Mouse (Mus musculus) left cerebral cortex, postnatal 4 days (tissue): ENCODE measurements around the gene Spp1. TPM values are rescaled to one million over a fixed set of nuclear protein-coding genes. Genes with fewer than 3 reads are reported as not detected.
A peak's percentile ranks its signal among the peaks of the same experiment; 100 is the strongest.

Experiments used
- DNase-seq: peaks from one replicate; pipeline ENCODE4 v3.0.0-alpha.2; 2022
- intact Hi-C: fragments of 180-260 bp; cut with DNase I; formaldehyde crosslinking; loops from one replicate; pipeline ENCODE4 v1.15.1; 2025
- total RNA-seq, 2 experiments: library from RNA; stranded (reverse); gene quantifications; 2 replicates each; pipeline ENCODE4 v1.2.3; 2021

Gene Spp1
- 10 to 100 TPM in 1 of 2 experiments, 1 to 10 TPM in 1; 6.7 to 11.5 TPM for total RNA-seq

DNA sequence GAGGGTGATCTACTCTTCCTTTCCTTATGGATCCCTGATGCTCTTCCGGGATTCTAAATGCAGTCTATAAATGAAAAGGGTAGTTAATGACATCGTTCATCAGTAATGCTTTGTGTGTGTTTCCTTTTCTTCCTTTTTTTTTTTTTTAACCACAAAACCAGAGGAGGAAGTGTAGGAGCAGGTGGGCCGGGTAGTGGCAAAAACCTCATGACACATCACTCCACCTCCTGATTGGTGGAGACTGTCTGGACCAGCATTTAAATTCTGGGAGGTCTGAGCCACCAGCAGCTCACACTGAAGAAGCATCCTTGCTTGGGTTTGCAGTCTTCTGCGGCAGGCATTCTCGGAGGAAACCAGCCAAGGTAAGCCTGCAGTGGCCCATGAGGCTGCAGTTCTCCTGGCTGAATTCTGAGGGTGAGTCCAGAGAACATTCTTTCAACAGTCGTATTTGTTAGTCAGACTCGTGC lies at the start of gene Spp1:
TSS of gene Spp1 (plus strand) at position 284 of the 467 bp plus-strand sequence.
- intact Hi-C loops: loop anchor here (10.0 kb wide), 1 partner anchor 90 kb away; no protein-coding TSS in a partner anchor
- DNase-seq: no peak

DNA sequence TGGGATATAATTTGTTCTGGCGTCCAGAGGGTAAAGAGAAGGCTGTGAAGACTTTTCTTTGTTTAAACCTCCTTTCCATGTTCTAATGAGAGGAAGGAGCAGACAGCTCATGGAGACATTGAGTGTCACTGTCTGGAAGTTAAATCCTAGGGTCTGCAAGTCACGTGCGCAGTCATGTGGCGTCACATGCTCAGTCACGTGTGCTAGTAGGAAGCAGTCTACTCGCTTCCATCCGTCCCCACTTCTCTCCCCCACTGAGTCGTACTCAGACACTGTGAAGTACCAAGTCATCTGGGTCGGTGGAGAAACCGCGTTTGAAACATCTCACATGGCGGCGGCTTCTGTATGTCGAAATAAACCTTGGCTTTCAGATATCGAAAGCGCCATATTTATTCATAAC lies 49.4 kb upstream of the Spp1 start:
- intact Hi-C loops: no loop called here
- no peak for DNase-seq

DNA sequence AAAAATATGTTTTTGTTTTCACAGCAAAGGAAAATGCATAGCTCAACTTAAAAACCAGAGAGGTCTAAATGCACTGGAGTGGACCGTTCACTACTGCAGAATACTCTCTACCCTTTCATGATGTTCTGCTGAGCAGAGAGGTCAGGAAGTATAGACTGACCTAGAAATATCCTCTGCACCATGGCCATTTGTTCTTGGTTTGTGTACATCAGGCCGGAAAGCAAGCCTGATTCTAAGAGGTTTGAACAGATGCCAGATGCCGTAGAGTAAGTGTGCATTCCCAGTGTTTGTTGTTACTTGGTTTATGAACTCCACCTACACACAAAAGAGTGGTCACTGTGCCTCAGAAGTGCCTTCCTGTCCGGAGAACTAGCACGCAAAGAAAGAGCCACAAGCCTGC lies 48.0 kb upstream of the Spp1 start:
- intact Hi-C loops: no loop called here

DNA sequence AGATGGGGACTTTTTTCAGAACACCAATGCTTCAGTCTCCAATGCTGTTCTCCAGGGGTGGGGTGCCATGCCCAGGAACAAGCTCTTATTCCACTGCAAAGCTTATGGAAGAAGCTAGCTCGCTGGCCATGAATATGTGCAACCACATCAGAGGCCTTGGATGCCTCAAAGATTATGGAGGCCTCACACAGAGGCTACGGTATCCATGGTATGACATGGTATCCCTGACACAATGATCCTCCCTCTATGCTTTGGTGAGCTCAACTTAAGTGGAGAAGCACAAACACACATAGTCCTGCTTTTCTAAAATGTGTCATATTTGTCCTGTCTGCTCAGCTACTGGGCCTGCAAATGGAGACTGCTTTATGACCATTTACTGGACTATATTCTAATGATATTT lies 44.0 kb upstream of the Spp1 start:
- intact Hi-C loops: no loop called here
- no peak for DNase-seq

More for the DNA sequence above, 48.0 kb upstream of the Spp1 start:
- no peak for DNase-seq

DNA sequence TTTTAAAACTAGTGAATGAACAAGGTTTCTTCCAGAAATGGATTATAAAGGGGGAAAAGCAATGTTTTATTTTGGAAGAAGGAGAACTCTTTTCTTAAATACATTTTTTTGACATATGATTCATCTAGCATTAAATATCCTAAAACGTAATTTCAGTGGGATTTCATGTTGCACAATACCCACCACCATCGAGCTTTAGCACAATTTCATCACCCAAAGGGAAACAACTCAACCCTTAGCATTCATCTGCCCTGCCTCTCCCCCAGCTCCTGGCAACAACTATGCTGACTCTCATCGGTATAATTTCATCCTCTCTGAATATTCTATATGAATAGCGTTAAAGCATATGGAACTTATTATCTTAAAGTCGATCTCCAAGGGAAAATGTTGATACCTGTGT lies 42.1 kb upstream of the Spp1 start:
- intact Hi-C loops: no loop called here
- no peak for DNase-seq

DNA sequence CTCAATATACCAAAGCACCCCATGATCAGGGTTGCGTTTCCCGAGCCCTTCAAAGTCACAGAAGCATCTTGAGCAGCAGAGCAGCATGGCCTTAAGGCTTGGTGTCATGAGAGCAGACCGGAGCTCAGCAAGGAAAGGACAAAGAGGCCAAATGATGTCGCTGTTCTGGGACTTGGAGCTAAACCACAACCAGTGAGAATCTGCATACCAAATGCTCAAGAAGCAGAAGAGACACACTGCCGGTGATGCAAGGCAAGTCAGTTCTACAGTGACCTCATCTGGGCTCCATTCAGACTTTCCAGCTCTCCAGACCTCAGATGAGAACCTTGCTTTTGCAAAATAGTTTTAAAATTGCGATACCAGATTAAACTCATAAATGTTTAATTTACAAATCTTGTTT lies 38.6 kb upstream of the Spp1 start:
- intact Hi-C loops: no loop called here
- DNase-seq: no peak

DNA sequence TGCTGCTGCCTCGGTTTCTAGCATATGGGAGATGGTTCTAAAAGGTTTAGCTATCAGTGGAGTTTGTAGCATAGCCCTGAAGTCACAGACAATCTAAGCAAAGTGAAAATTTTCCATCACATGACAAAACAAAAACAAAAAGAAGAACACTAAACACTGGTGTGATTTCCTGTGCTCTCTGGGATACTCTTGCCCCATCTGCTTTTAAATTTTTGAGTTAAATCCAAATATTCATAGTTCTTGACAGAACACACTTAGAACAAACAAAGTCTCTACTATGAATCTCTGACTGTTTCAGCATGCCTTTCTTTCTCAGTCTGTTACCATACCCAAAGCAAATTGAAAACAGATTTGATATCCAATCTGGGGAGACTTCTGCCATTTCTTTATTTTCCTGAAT lies 36.9 kb upstream of the Spp1 start:
- no peak for DNase-seq
- intact Hi-C loops: no loop called here

DNA sequence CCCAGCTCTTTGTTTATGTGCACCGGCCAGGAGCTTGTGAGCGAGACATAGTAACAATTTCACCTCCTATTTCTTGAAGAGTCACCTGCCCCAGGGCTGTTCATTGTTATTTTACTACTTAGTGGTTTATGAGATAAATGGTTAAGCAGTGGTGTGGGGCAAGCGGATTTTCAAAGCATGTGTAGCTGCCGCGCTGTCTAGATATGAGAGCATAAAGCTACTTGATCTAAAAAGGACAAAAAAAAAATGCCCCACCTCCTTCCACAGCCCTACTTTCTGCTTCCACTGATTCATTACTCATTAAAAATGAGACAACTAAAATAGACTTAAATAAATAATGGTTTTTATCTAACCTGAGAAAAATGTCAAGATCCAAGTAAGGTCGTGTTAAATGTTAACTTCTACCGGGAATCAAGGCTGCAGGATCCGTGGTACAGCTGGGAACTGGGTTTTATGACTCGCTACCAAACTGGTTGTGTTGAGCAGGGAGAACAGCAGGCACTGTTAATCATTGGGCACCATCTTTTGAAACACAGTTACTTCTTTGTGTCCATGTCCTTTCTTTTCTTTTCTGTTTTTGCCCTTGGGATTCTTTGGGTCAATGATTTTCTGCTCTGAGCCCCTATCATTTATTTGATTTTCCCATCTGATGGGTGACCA lies 35.5 kb upstream of the Spp1 start:
- intact Hi-C loops: no loop called here
- DNase-seq: no peak

DNA sequence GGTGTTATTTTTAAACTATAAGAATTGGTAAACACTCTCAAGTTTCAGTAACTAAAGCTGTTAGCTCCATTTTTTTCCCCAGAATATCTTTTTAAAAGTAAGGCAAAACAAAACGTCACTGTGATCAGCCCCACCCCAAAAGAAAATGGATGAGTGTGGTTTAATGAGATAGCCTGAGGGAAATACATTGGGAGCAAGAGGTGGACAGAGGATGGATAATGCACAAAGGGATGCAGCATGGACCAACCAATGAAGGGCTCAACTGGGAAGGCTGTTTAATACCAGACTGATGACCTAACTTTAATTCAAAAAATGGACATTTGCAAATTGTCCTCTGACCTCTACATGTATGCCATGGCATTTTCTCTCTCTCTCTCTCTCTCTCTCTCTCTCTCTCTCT lies 34.9 kb upstream of the Spp1 start:
- intact Hi-C loops: no loop called here
- no peak for DNase-seq

DNA sequence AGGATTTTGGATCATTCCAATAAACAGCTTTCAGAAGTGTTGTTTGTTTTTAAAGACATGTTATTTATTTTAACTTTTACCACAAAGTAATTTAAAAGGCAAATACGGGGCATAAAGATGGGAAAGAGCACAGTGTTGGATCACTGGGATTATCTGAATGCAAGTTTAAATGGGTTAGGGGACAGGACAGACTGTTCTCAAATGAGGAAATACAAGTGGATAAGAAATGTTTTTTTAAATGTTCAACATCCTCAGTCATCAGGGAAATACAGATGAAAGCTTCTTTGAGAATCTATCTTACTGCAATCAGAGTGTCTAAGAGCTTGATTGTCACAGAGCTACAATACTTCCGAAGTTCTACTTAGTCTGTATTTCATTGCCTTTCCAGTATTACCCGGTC lies 32.3 kb upstream of the Spp1 start:
- no peak for DNase-seq
- intact Hi-C loops: no loop called here

DNA sequence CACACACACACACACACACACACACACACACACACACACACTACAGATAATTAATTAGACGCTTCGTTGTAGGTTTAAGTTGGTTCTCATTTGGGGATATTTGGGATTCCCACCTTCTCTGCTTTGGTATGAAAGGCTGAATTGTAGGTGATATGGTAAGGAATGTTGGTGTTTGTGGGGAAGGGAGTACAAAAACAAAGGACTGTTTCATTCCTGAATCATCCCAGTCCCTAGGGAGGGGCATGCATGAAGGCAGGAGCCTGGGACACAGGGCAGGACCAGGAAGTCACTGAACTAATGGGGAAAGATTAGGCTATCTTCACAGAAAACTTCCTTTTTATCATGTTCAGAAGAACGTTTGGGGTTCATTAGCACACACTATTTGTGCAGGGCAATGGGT lies 31.6 kb upstream of the Spp1 start:
- intact Hi-C loops: no loop called here
- DNase-seq: no peak

DNA sequence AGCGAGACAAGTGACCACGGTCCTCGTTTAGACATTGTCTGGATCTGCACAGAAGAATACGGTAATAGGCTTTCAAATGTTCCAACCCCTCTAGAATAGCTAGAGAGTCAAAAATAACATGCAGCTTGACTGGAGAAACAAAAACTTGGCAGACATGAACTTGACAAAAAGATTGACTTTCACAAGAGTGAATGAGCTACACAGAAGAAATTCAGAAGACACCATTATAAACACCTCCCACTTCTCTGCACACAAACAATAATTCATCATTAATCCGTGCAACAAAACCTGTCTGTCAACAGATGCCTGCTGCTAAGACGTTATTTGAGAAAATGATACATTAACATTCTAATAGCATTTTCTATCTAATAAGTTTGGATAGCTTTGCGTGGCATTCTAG lies 30.4 kb upstream of the Spp1 start:
- intact Hi-C loops: no loop called here

DNA sequence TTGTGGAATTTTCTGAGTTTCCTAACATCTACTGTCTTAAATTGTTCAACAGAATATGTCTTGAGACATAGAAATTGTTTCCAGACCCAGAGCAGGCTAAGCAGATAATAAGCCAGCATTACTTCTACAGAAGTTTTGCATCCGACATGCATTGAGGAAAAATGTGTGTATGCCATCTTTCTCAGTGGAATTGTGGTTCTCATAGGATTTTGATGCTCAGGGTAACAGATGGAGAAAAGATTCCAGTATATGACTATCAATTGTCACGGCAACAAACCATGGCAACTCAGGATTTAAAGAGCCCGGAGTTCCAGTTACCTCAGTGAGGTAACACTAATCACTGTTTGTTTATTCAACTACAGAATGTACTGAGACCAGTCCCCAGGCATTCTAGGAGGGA lies 29.9 kb upstream of the Spp1 start:
- intact Hi-C loops: no loop called here
- no peak for DNase-seq

More for the DNA sequence above, 30.4 kb upstream of the Spp1 start:
- no peak for DNase-seq

DNA sequence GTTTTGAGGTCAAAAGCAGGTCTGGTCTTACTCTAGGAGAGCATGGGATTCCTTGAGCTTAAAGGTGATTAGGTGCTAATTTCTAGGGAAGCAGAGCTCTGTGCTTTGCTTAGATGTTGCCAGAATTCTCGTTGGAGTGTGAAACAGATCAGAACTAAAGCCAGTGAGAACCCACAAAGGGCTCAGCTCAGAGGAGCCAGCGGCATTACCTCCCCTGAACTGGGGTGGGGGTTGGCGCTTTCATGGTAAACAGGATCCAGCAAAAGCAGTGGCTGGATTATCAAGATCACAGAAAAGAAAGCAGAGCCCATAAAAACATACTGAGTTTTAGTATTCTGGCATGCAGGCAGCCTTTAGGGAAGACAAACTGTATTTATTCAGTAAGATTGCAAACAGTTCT lies 28.2 kb upstream of the Spp1 start:
- intact Hi-C loops: no loop called here
- no peak for DNase-seq

DNA sequence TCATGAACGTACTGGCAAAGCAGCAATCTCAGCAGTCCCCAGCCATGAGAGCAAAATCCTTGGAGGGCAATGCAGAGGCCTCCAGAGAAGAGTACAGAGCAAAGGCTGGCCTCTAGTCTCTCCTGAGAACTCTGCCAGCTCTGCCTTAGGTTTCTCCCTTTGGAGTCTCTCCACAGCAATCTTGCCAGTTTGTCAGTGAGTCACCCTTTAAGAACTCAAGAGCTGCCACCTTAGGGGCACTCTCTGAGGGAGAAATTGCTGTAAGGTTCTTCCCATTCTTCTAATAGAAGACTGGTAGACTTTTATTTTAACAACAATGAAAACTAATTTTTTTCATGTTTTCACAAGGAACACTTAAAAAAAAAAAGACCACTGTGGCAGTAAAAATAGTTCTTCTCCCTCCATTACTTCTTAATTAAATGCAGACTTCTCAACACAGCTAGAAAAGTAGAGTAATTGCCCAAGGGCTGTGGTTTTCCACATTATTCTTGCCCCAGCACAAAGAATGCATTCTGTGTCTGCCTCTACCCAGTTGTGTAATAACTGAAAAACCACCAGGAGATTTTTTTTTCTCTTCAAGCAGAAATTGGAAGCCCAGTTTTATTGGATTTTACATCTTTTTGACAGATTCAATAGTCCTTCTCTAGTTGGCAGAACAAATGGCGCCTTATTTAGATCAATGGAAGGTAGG lies 27.2 kb upstream of the Spp1 start:
- intact Hi-C loops: no loop called here
- no peak for DNase-seq

DNA sequence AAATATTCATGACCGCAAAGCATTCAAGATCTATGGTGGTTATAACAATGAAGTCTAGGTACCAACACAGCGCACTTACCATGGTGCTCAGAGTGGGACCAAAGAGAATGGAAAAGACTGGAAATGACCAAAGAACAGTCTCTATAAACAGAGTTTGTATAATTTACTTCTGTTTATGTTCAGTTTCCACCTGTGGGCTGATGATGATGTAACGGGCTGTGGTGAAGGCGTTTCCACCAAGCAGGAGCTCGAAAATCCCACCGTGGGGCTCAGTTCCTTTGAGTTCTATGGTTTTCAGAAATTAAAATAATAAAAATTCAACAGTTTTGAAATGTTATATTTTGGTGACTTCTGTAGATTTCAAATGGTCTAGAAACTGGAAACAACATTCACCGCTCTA lies 26.4 kb upstream of the Spp1 start:
- intact Hi-C loops: no loop called here
- DNase-seq: no peak

DNA sequence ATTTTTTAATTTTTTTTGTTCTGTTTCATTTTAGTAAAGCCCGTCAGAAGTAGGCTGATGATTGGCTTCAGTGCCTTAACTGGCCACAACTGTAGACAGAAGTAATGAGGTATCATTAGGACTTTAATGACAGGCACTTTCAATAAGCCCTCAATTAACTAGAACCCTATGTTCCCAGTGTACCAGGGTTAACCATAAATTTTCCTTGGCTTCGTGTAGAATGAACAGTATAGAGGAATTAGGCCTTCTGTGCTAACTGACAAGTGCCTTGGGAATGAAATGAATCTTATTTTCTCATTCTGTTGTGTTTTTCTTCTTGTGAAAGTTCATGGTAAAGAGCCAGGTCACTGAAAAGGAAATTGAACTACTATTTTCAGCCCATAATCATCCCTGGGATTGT lies 18.9 kb upstream of the Spp1 start:
- intact Hi-C loops: no loop called here
- DNase-seq: no peak

DNA sequence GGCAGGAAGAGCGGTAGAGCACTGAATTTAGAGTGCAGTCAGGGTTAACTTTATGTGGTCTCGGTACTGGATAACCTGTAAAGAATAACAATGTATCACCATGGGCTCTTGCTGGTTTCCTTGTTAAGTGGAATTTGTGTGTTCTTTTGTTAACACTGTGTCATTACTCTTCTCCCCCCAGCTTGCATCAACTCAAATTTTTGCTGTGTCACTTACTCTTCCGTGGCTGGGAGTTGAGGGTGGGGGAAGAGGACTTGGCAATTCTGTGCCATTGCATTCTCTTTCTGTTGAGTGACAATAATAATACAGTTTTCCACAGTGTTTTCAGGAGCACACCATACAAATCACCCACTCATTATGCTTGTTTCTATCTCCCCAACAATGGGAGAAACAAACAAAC lies 17.9 kb upstream of the Spp1 start:
- DNase-seq: no peak
- intact Hi-C loops: no loop called here

DNA sequence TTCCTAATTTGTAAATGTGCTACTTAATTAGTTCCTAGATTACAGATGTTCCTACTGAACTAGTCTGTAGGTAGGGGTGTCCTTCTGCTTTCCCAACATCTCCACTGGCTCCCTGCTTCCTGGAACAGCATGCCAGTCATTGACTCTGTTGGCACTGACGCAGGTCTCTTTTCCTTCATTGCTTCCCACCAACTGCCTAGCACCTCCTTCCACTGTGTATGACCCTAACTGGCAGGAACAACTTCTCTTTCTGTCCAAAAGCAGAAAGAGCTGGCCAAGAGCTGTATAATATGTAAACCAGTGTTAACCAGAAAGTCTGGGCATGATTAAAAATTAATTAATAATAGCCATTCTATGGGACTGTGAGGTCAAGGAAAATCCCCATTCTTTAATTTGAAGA lies 17.2 kb upstream of the Spp1 start:
- intact Hi-C loops: no loop called here
- DNase-seq: no peak

DNA sequence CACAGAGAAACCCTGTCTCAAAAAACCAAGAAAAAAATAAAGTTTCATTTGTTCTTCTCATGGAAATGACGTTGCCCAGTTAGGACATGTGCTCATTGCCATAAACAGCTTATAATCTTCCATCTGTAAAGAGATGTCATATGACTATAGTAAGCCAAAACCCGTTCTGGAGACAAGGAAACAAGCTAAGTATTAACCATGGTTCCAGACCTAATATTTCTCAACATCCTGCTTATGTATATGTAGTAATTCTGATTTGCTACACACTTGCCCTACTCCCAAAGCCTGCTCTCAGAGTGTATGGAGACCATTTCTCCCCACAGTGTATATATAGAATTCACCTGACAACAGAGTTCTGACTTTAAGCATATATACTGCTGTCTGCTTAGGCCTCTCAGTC lies 12.9 kb upstream of the Spp1 start:
- intact Hi-C loops: no loop called here
- no peak for DNase-seq

DNA sequence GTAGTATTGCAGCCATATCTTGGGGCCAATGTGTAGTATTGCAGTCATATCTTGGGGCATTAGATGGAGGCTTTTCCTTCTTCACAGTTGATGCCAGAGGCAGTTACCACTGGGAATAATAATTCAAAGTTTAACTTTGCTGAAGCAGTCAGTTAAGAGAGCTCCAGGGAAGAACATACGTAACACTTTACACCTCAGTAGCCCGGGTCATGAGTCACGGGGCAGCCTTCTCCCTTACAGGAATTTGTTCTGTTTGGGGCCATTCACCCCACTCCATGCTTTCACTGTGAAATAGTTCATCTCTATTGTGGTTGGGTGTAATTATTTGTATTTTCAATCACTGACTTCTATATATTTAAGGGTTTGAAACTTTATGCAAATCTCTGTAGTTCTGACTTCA lies 11.1 kb upstream of the Spp1 start:
- no peak for DNase-seq
- intact Hi-C loops: no loop called here

DNA sequence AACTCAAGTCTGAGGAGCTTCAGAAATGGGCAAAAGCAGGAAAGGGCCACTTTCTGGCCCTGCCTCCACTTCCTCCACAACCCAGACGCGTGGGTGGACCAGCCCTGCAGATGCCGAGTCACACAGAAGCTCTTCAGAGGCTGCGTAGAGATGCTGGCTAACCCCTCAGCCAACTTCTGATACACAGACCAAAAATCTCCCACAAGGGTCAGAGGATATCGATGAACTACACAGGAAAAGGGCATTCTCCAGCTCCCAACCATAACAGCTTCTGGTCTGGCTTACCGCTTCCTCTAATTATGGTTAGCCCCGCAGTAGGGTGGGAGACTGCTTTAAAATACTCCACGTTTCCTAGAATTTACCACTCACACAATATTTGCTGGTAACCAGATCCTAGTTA lies 9.0 kb upstream of the Spp1 start:
- intact Hi-C loops: no loop called here
- no peak for DNase-seq

DNA sequence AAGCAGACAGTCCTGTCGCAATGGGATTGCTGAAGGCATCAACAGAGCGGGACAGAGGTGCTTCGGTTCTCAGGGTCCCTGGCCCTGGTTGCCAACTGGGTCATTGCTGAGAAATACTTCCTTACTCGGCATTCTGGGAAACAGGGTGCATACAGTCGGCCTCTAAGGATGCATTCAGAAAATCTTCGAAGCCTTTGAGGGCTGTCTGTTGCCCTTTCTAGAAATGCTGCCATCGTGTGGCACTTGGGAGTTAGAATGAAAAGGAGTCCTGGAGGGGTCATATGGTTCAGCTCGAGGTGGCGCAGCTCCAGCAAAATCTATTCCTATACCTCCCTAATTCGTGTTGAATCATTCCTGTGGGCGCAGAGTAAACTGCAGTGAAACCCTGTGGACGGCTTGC lies 2.0 kb upstream of the Spp1 start:
- peak; percentile 16 for DNase-seq
- intact Hi-C loops: loop anchor here (10.0 kb wide), 1 partner anchor 88 kb away; no protein-coding TSS in a partner anchor
